In genomic region chr1:164848616-164849265, GRCm38 (mm10) we compare ENCODE assay signal across 14 mouse cellular contexts. TPM values are rescaled to one million over a fixed set of nuclear protein-coding genes. Genes with fewer than 3 reads are reported as not detected.
DNase-seq lines count a peak whose midpoint lies in the region; ATAC-seq lines count a peak whose summit lies in the region.
"Had no signal": no experiment of that assay in that cellular context is flagged by ENCODE, and none has a peak within 500 bp of the region (broad histone marks: within the 10 kb centered on the region; RNA-seq: fewer than 3 reads in every experiment).

No protein-coding gene starts in this region.

- H3K36me3 ChIP-seq in hindbrain, embryonic 14.5 days (replicated peaks; ENCODE audit: control insufficient read depth, insufficient read depth), result no peaks in the 10 kb centered on the region
- H3K36me3 ChIP-seq: limb, embryonic 10.5 days; liver, embryonic 13.5 days had no signal

- WGBS in hindbrain, embryonic 14.5 days, result 81% methylated on average over 7 of the region's 7 CpGs

- H3K4me1 ChIP-seq in hindbrain, embryonic 14.5 days (replicated peaks; ENCODE audit: control insufficient read depth, insufficient read depth, low read length), result no peaks in the 10 kb centered on the region
- H3K4me1 ChIP-seq: limb, embryonic 10.5 days; liver, embryonic 13.5 days had no signal

- H3K27ac ChIP-seq in hindbrain, embryonic 14.5 days, result no peak overlapping the region
- H3K27ac ChIP-seq: gastrocnemius, adult 2 months; heart, adult 2 months; limb, embryonic 10.5 days; liver, embryonic 13.5 days had no signal

- peak; percentile 18 for DNase-seq in layer of hippocampus, adult 11-12 months (ENCODE audit: low spot score)
- DNase-seq in layer of hippocampus, postnatal 25 days (ENCODE audit: extremely low spot score in 1 of 2, low spot score in 1 of 2), result no peak
- DNase-seq in MN1 (ENCODE audit: low spot score), result peak; percentile 34
- DNase-seq in frontal cortex, postnatal 10 days (ENCODE audit: low spot score in 2 of 2), result peak; percentile 14
- peak; percentile 36 to 49 for DNase-seq in right cerebral cortex, adult 2 months (ENCODE audit: low spot score in 2 of 2)
- DNase-seq in thymus, postnatal 0 days (ENCODE audit: low spot score), result no peak
- DNase-seq in hindbrain, embryonic 14.5 days (ENCODE audit: low spot score), result no peak
- DNase-seq: cerebellum, adult 9-10 months; gastrocnemius, adult 2 months; heart, adult 2 months; liver, embryonic 13.5 days; lung, postnatal 10 days; spleen, adult 18-20 months had no signal

- no peaks in the 10 kb centered on the region for H3K27me3 ChIP-seq in hindbrain, embryonic 14.5 days (ENCODE audit: control insufficient read depth, insufficient read depth, low read length)
- H3K27me3 ChIP-seq: liver, embryonic 13.5 days had no signal

- H3K9ac ChIP-seq in hindbrain, embryonic 14.5 days, result no peak overlapping the region
- H3K9ac ChIP-seq: liver, embryonic 13.5 days had no signal

- no peak overlapping the region for H3K4me3 ChIP-seq in hindbrain, embryonic 14.5 days (replicated peaks; ENCODE audit: low read length)
- H3K4me3 ChIP-seq: gastrocnemius, adult 2 months; heart, adult 2 months; limb, embryonic 10.5 days; liver, embryonic 13.5 days had no signal

- H3K9me3 ChIP-seq in hindbrain, embryonic 14.5 days (ENCODE audit: control insufficient read depth, low read length), result no peaks in the 10 kb centered on the region
- H3K9me3 ChIP-seq: limb, embryonic 10.5 days; liver, embryonic 13.5 days had no signal

- no peak overlapping the region for H3K4me2 ChIP-seq in hindbrain, embryonic 14.5 days (replicated peaks)
- H3K4me2 ChIP-seq: liver, embryonic 13.5 days had no signal

- no peak for ATAC-seq in hindbrain, embryonic 14.5 days (ENCODE audit: low FRiP score)

RNA-seq across cellular contexts. Expression of gene Dpt, which starts 52.3 kb away (rescaled TPM):
- total RNA-seq in layer of hippocampus, postnatal 25 days (2021), result under 1 TPM in 1 of 2 experiments, not detected in 1; 0.20 TPM
- polyA plus RNA-seq in thymus, postnatal 0 days (2015; fragmentation: Nextera tagmentation; extraction: Ambion mirVana), result 8.2 and 8.3 TPM in 2 replicates
- 0.55 and 0.70 TPM in 2 replicates for polyA plus RNA-seq in hindbrain, embryonic 14.5 days (2014; fragmentation: Nextera tagmentation; extraction: Ambion mirVana)

Comparison
In these comparisons a context has a peak if more than half of its experiments do, and no peak if none do; other contexts are left out.
1. DNase-seq: peak in layer of hippocampus, adult 11-12 months (single experiment), MN1 (single experiment), frontal cortex, postnatal 10 days (2 of 2) and right cerebral cortex, adult 2 months (2 of 2); none in layer of hippocampus, postnatal 25 days (0 of 2), thymus, postnatal 0 days (single experiment) and hindbrain, embryonic 14.5 days (single experiment).